Mouse (Mus musculus): ENCODE data around the gene Bbs1. TPM values are rescaled to one million over a fixed set of nuclear protein-coding genes. Genes with fewer than 3 reads are reported as not detected.

Bbs1 gene
- total and polyA plus RNA-seq, 2 experiments from 2014 or later, result 9.0 to 31.8 TPM

GRCm38 (mm10) chr19:4898972-4899371 is 7.5 kb downstream of the Bbs1 start:
- ATAC-seq (ENCODE audit: low FRiP score), result no peak
- WGBS, result 80% methylated on average over 9 of the region's 9 CpGs

GRCm38 (mm10) chr19:4896780-4897520 is 9.5 kb downstream of the Bbs1 start:
- Histone ChIP-seq H3K36me3 (ENCODE audit: insufficient read depth, low read length) (peaks cover 33% of the 10 kb centered on the region), H3K4me1 (ENCODE audit: insufficient read depth, low read length) (no peaks in the 10 kb centered on the region), H3K9me3 (ENCODE audit: low read length) (no peaks in the 10 kb centered on the region), H3K27ac (ENCODE audit: low read depth, low read length) (no peak overlapping the region), H3K9ac (replicated peaks; ENCODE audit: low read length, poor library complexity, severe bottlenecking) (no peak overlapping the region), H3K4me3 (ENCODE audit: low read depth, low read length) (no peak overlapping the region), H3K4me2 (ENCODE audit: low read depth, low read length, poor library complexity, severe bottlenecking) (no peak overlapping the region), H3K27me3 (ENCODE audit: insufficient read depth, low read length) (no peaks in the 10 kb centered on the region)
- 49% methylated on average over 21 of the region's 21 CpGs for WGBS
- ATAC-seq (ENCODE audit: low FRiP score) (no peak), DNase-seq (ENCODE audit: low spot score) (no peak)
- TF ChIP-seq CTCF (IDR thresholded peaks at IDR 0.05), result no peak

More at GRCm38 (mm10) chr19:4898972-4899371, 7.5 kb downstream of the Bbs1 start:
- Histone ChIP-seq H3K27ac (ENCODE audit: low read depth, low read length) (no peak overlapping the region), H3K9me3 (ENCODE audit: low read length) (no peaks in the 10 kb centered on the region), H3K27me3 (ENCODE audit: insufficient read depth, low read length) (no peaks in the 10 kb centered on the region), H3K36me3 (ENCODE audit: insufficient read depth, low read length) (peaks cover 36% of the 10 kb centered on the region), H3K4me2 (ENCODE audit: low read depth, low read length, poor library complexity, severe bottlenecking) (no peak overlapping the region), H3K4me3 (ENCODE audit: low read depth, low read length) (no peak overlapping the region), H3K9ac (replicated peaks; ENCODE audit: low read length, poor library complexity, severe bottlenecking) (no peak overlapping the region), H3K4me1 (ENCODE audit: insufficient read depth, low read length) (no peaks in the 10 kb centered on the region)
- DNase-seq (ENCODE audit: low spot score), result no peak
- TF ChIP-seq CTCF (IDR thresholded peaks at IDR 0.05), result no peak

GRCm38 (mm10) chr19:4891798-4892197 is 14.6 kb downstream of the Bbs1 start:
- TF ChIP-seq CTCF (IDR thresholded peaks at IDR 0.05), result no peak
- Histone ChIP-seq H3K9me3 (ENCODE audit: low read length) (no peaks in the 10 kb centered on the region), H3K9ac (replicated peaks; ENCODE audit: low read length, poor library complexity, severe bottlenecking) (no peak overlapping the region), H3K36me3 (ENCODE audit: insufficient read depth, low read length) (peaks cover 43% of the 10 kb centered on the region), H3K27me3 (ENCODE audit: insufficient read depth, low read length) (no peaks in the 10 kb centered on the region), H3K4me3 (ENCODE audit: low read depth, low read length) (no peak overlapping the region), H3K27ac (ENCODE audit: low read depth, low read length) (no peak overlapping the region), H3K4me1 (ENCODE audit: insufficient read depth, low read length) (no peaks in the 10 kb centered on the region), H3K4me2 (ENCODE audit: low read depth, low read length, poor library complexity, severe bottlenecking) (no peak overlapping the region)
- ATAC-seq (ENCODE audit: low FRiP score) (no peak), DNase-seq (ENCODE audit: low spot score) (no peak)
- 75% methylated on average over 3 of the region's 3 CpGs for WGBS

- ATAC-seq (ENCODE audit: low FRiP score) (no peak), DNase-seq (ENCODE audit: low spot score) (no peak)
- WGBS, result 90% methylated on average over 10 of the region's 10 CpGs
- Histone ChIP-seq H3K4me2 (ENCODE audit: low read depth, low read length, poor library complexity, severe bottlenecking) (no peak overlapping the region), H3K4me3 (ENCODE audit: low read depth, low read length) (no peak overlapping the region), H3K27ac (ENCODE audit: low read depth, low read length) (no peak overlapping the region), H3K27me3 (ENCODE audit: insufficient read depth, low read length) (no peaks in the 10 kb centered on the region), H3K9me3 (ENCODE audit: low read length) (no peaks in the 10 kb centered on the region), H3K4me1 (ENCODE audit: insufficient read depth, low read length) (no peaks in the 10 kb centered on the region), H3K9ac (replicated peaks; ENCODE audit: low read length, poor library complexity, severe bottlenecking) (no peak overlapping the region), H3K36me3 (ENCODE audit: insufficient read depth, low read length) (peaks cover 43% of the 10 kb centered on the region)
- no peak for TF ChIP-seq CTCF (IDR thresholded peaks at IDR 0.05)
Measured at GRCm38 (mm10) chr19:4889791-4890190, 16.6 kb downstream of the Bbs1 start.

- no peak for ATAC-seq (ENCODE audit: low FRiP score)
- no peak overlapping the region for H3K4me2 ChIP-seq (ENCODE audit: low read depth, low read length, poor library complexity, severe bottlenecking)
- H3K27me3 ChIP-seq (ENCODE audit: insufficient read depth, low read length), result no peaks in the 10 kb centered on the region
- no peak overlapping the region for H3K9ac ChIP-seq (replicated peaks; ENCODE audit: low read length, poor library complexity, severe bottlenecking)
- no peaks in the 10 kb centered on the region for H3K9me3 ChIP-seq (ENCODE audit: low read length)
- DNase-seq (ENCODE audit: low spot score), result no peak
- 92% methylated on average over 4 of the region's 4 CpGs for WGBS
- H3K27ac ChIP-seq (ENCODE audit: low read depth, low read length), result no peak overlapping the region
- no peak for TF ChIP-seq CTCF (IDR thresholded peaks at IDR 0.05)
- no peak overlapping the region for H3K4me3 ChIP-seq (ENCODE audit: low read depth, low read length)
- peaks cover 6% of the 10 kb centered on the region; the same call in 1 of the 2 replicates for H3K36me3 ChIP-seq (ENCODE audit: insufficient read depth, low read length)
- H3K4me1 ChIP-seq (ENCODE audit: insufficient read depth, low read length), result no peaks in the 10 kb centered on the region
Measured at GRCm38 (mm10) chr19:4883961-4884360, 22.5 kb downstream of the Bbs1 start.

GRCm38 (mm10) chr19:4879324-4879703 is 27.1 kb downstream of the Bbs1 start:
- Histone ChIP-seq H3K27me3 (ENCODE audit: insufficient read depth, low read length) (no peaks in the 10 kb centered on the region), H3K9me3 (ENCODE audit: low read length) (no peaks in the 10 kb centered on the region), H3K36me3 (ENCODE audit: insufficient read depth, low read length) (peaks cover 6% of the 10 kb centered on the region; the same call in 1 of the 2 replicates), H3K27ac (ENCODE audit: low read depth, low read length) (no peak overlapping the region), H3K4me1 (ENCODE audit: insufficient read depth, low read length) (peaks cover 6% of the 10 kb centered on the region; the same call in 1 of the 2 replicates), H3K4me2 (ENCODE audit: low read depth, low read length, poor library complexity, severe bottlenecking) (peak overlapping the region; percentile 88), H3K4me3 (ENCODE audit: low read depth, low read length) (peak overlapping the region; percentile 86), H3K9ac (replicated peaks; ENCODE audit: low read length, poor library complexity, severe bottlenecking) (peak overlapping the region; percentile 94; the same call in 1 of the 2 replicates)
- 66% methylated on average over 10 of the region's 10 CpGs for WGBS
- DNase-seq (ENCODE audit: low spot score), result no peak
- no peak for TF ChIP-seq CTCF (IDR thresholded peaks at IDR 0.05)
- no peak for ATAC-seq (ENCODE audit: low FRiP score)

All from midbrain, postnatal 0 days (tissue).